In genomic region chr17:89910349-89910748, GRCm38 (mm10) we compare ENCODE assay signal across 8 mouse cellular contexts. TPM values are rescaled to one million over a fixed set of nuclear protein-coding genes. Genes with fewer than 3 reads are reported as not detected.
DNase-seq lines count a peak whose midpoint lies in the region; ATAC-seq and TF ChIP-seq lines count a peak whose summit lies in the region.

Gene Gm10184 (minus strand): TSS chr17:89910449.

- 89% methylated on average over 6 of the region's 6 CpGs for WGBS in spleen, adult 2 months
- WGBS in hindbrain, embryonic 16.5 days = 96% methylated on average over 6 of the region's 6 CpGs
- WGBS in neural tube, embryonic 12.5 days = 92% methylated on average over 6 of the region's 6 CpGs

- no peak within 1 kb of the TSS for H3K27ac ChIP-seq in spleen, adult 2 months (ENCODE audit: insufficient read depth, low read length)
- H3K27ac ChIP-seq in embryonic fibroblast, embryonic 13.5 days (ENCODE audit: insufficient read depth, low read length) = no peak within 1 kb of the TSS
- H3K27ac ChIP-seq in hindbrain, embryonic 16.5 days (ENCODE audit: low read depth, low read length) = no peak within 1 kb of the TSS
- H3K27ac ChIP-seq in neural tube, embryonic 12.5 days = no peak within 1 kb of the TSS

- H3K4me3 ChIP-seq in spleen, adult 2 months (ENCODE audit: extremely low read depth, insufficient read depth, insufficient read length) = no peak within 1 kb of the TSS
- no peak within 1 kb of the TSS for H3K4me3 ChIP-seq in embryonic fibroblast, embryonic 13.5 days (ENCODE audit: insufficient read depth, low read length)
- H3K4me3 ChIP-seq in hindbrain, embryonic 16.5 days (ENCODE audit: low read length) = no peak within 1 kb of the TSS
- no peak within 1 kb of the TSS for H3K4me3 ChIP-seq in neural tube, embryonic 12.5 days

- H3K9ac ChIP-seq in hindbrain, embryonic 16.5 days (ENCODE audit: low read depth, low read length) = no peak within 1 kb of the TSS
- no peak within 1 kb of the TSS for H3K9ac ChIP-seq in neural tube, embryonic 12.5 days

- H3K27me3 ChIP-seq in spleen, adult 2 months (ENCODE audit: control insufficient read depth, insufficient read depth, low read length) = no peaks in the 10 kb centered on the region
- no peaks in the 10 kb centered on the region for H3K27me3 ChIP-seq in hindbrain, embryonic 16.5 days (replicated peaks; ENCODE audit: control insufficient read depth, insufficient read depth, low read length)
- H3K27me3 ChIP-seq in neural tube, embryonic 12.5 days (replicated peaks) = no peaks in the 10 kb centered on the region

- H3K4me2 ChIP-seq in hindbrain, embryonic 16.5 days (ENCODE audit: low read length) = no peak within 1 kb of the TSS
- H3K4me2 ChIP-seq in neural tube, embryonic 12.5 days (replicated peaks) = no peak within 1 kb of the TSS

- no peaks in the 10 kb centered on the region for H3K9me3 ChIP-seq in hindbrain, embryonic 16.5 days (ENCODE audit: control insufficient read depth, low read length)
- H3K9me3 ChIP-seq in neural tube, embryonic 12.5 days = no peaks in the 10 kb centered on the region

- H3K4me1 ChIP-seq in spleen, adult 2 months (ENCODE audit: control insufficient read depth, insufficient read depth, insufficient read length) = no peaks in the 10 kb centered on the region
- H3K4me1 ChIP-seq in embryonic fibroblast, embryonic 13.5 days (ENCODE audit: control insufficient read depth, insufficient read depth, low read length) = no peaks in the 10 kb centered on the region
- H3K4me1 ChIP-seq in hindbrain, embryonic 16.5 days (ENCODE audit: control insufficient read depth, insufficient read depth, low read depth, low read length) = no peaks in the 10 kb centered on the region
- no peaks in the 10 kb centered on the region for H3K4me1 ChIP-seq in neural tube, embryonic 12.5 days

- no peak for TF ChIP-seq CTCF in spleen, adult 2 months (IDR thresholded peaks at IDR 0.05; ENCODE audit: extremely low read depth, insufficient read depth, insufficient read length, insufficient replicate concordance)
- no peak for TF ChIP-seq CTCF in embryonic fibroblast, embryonic 13.5 days (IDR thresholded peaks at IDR 0.05; ENCODE audit: borderline replicate concordance, insufficient read depth, low read length)

- DNase-seq in spleen, adult 2 months (ENCODE audit: low read depth in 1 of 2, low spot score in 2 of 2) = no peak
- no peak for DNase-seq in spleen, adult 18-20 months
- no peak for DNase-seq in layer of hippocampus, adult 9-10 months (ENCODE audit: low spot score)
- no peak for DNase-seq in thymus, postnatal 10 days (ENCODE audit: low spot score in 2 of 2)
- no peak for DNase-seq in thymus, adult 18-20 months

- TF ChIP-seq POLR2A in spleen, adult 2 months (IDR thresholded peaks at IDR 0.05; ENCODE audit: low read depth, low read length) = no peak
- TF ChIP-seq POLR2A in embryonic fibroblast, embryonic 13.5 days (IDR thresholded peaks at IDR 0.05; ENCODE audit: low read depth, low read length) = no peak

- no peak for ATAC-seq in hindbrain, embryonic 16.5 days
- ATAC-seq in neural tube, embryonic 12.5 days (ENCODE audit: low FRiP score, low read depth) = no peak

- H3K36me3 ChIP-seq in spleen, adult 2 months (ENCODE audit: control insufficient read depth, insufficient read depth, low read length) = no peaks in the 10 kb centered on the region
- no peaks in the 10 kb centered on the region for H3K36me3 ChIP-seq in hindbrain, embryonic 16.5 days (ENCODE audit: control insufficient read depth, insufficient read depth, low read length)
- H3K36me3 ChIP-seq in neural tube, embryonic 12.5 days = no peaks in the 10 kb centered on the region

RNA-seq across cellular contexts. Expression of gene Gm10184, which starts in this region (rescaled TPM):
- 16.1 and 17.9 TPM in 2 replicates for polyA plus RNA-seq in spleen, adult 2 months (2012; rRNA removed)
- polyA plus RNA-seq in embryonic fibroblast, embryonic 13.5 days (2011; ENCODE audit: insufficient read length, low read depth, missing spikeins) = 28.9 and 31.4 TPM in 2 replicates
- 17.1 and 35.7 TPM in 2 replicates for polyA plus RNA-seq in hindbrain, embryonic 16.5 days (2015; fragmentation: Nextera tagmentation; extraction: Ambion mirVana)
- polyA plus RNA-seq in neural tube, embryonic 12.5 days (2016; fragmentation: Nextera tagmentation; extraction: Ambion mirVana) = 52.2 and 56.7 TPM in 2 replicates
